Mouse (Mus musculus): ENCODE measurements around the gene Nek10.
A peak's percentile ranks its signal among the peaks of the same experiment; 100 is the strongest.
"Not testable (repeated sequence)": the region's sequence is repeated elsewhere in the genome, so short reads cannot be mapped to it uniquely, and the experiment has no call there.

Nek10 gene

DNA sequence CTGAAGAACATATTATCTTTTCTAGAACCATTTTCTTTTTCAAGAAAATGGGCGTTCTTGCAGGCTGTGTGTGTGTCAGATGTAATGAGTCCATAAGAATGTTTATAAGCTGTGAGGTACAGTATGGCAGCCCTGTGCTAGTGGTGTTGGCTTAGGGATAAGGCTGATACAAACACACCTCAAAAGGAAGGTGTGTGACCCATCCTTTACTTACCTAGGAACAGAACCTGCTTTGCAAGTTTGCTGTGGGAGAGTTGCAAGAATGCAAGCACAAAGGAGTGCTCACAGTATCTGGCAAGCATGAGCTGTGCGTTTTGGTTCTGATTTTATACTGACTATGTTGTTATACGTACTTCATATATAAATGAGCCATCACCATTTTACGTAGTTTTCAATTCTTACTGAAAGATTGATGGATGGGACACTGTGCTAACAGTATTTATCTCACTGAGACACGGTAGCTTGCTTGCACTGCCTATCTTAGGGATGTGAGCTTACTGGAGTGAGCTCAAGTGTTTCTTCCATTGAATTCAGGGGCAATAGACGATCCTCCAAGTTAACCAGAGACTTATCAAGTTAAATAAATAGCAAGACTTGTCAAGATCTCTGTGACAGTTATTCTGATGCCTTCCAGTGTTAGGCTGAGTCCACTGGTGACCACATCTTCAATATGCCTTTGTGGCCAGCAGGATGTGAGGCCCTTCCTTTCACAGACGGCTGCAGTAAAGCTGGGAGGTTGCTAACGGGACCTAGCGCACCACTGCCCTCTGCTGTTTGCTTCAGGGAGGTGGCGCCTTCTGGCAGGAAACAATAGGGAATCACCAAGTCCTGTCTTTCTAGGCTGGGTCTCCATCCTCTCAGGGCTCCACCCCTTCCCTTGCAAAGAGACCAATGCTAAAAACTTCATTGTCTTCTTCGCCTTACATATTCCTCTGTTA, 181.8 kb downstream of the Nek10 start:
- peak; percentile 32 to 54 for DNase-seq (ENCODE audit: low spot score in 2 of 2)

DNA sequence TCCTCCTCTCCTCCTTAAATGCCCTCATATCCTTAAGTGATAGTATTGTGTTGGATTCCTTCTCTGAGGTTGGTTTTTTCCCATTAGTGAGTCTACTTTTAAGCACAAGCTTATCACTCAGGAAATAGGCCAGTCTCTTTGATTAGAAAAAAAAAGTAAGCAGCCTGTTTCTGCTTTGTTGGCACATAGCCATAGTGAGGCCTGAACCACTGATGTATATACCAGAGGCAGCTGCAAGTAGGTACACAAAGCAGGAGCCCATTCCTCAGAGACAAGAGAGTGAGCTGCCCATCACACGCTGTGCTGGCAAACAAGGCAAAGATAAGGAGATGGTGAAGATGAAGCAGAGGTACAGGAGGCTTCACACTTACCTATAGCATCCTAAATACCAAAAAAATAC, 184.2 kb downstream of the Nek10 start:
- no peak for DNase-seq (ENCODE audit: low spot score in 2 of 2)

DNA sequence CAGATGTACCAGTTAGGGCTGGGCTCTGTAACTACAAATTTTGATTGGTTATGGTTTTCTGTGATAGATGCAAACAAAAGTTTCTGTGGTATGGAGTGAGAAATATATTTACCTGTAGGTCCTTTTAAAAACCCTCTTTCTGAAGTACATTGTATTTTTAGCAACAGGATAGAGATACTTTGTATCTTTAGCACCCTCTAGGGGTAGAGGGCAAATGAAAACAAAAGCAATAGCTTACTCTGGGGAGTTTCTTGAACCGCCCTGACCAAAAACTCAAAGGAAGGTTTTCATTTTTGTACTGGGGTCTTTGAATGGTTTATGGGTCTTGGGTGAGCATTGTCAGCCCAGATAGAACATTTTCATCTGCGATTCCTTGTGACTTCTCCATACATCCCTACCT, 188.4 kb downstream of the Nek10 start:
- no peak for DNase-seq (ENCODE audit: low spot score in 2 of 2)

DNA sequence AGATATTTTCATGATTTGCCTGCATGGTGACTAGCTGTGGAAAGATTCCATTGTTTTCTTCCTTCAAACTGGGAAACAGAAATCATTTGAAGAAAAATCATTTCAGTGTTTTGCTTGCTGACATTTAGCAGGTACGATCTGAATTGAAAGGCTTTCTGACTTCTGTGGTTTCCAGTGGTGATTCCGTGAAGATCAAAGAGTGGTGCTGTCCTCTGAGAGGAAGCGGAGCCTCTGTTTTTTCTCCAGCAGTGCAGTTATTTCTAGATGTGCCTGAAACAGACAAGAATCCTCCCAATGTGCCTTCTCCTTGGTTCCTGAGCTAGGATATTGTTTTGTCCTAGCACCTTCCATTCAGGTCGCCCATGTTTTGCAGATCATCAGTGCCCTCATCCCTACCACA, 208.2 kb downstream of the Nek10 start:
- no peak for DNase-seq (ENCODE audit: low spot score in 2 of 2)

DNA sequence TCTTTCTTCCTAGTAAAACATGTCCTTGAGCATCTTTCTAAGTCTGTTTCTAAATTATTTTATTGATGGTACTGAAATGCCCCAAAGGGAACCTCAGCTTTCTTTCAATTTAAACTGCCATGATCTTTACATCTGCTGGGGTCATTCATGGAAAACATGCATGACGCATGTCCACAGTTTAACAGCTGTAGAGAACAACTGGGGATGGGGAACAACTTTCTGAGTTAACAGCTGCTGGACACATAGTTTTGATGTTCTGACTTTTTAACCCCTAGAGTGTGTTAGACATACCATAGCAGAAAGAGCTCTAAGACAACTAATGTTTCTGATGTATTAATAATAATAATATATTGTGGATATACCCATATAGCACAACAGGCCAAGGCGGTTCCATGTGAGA, 211.6 kb downstream of the Nek10 start:
- no peak for DNase-seq (ENCODE audit: low spot score in 2 of 2)

DNA sequence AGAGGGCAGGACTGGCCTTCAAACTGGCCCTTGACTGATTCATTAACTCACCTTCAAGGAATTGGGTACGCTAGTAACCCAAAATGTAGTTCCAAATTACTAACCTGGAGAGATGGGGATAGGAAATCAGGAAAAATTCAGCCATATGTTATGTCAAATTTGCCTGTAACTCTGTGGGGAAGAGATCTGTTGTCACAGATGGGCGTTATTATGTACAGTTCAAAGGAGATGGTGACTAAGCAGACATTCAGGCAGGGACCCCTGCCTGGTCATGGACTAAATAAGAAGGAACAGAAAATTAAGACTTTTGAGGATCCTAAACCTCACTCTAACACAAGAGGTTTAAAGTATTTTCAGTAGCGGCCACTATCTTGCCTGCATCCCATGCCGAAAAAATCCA, 227.4 kb downstream of the Nek10 start:
- DNase-seq (ENCODE audit: low spot score in 2 of 2): not testable (repeated sequence)

DNA sequence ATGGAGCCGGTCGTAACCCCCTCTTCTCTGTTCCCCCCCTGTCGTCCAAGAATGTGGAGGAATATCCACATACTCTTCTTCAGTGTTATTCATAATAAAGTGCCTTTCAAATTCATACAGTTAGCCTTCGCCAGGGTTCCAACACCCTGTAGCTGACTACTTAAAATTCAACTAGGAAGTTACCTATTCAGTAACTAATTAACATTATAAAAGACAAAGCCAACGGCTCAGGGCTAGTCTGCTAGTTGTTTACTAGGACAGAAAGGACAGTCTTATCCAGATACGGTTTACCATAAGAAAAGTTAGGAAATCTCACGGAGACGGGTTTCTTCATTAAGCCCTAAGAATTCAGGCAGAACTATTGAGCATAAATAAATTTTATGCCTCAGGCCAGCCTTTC, 231.4 kb downstream of the Nek10 start:
- DNase-seq (ENCODE audit: low spot score in 2 of 2): not testable (repeated sequence)

DNA sequence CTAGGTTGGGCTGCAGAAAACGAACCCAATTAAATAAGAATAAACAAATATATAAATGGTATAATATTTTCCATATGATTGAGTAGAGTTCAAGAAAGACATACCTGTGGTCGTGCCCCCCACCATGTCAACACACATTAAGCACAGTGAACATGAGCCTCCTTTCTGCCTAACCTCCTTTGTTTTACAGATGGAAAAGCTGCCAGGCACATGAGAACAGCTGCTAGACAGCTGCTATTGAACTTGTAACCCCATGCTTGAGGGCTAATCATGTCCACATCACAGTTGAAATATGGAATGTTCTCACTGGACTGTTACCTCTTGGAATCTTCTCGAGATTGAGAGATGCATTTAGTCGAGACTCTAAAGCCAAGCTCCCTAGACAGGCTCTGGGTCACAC, 245.0 kb downstream of the Nek10 start:
- DNase-seq (ENCODE audit: low spot score in 2 of 2): no peak

DNA sequence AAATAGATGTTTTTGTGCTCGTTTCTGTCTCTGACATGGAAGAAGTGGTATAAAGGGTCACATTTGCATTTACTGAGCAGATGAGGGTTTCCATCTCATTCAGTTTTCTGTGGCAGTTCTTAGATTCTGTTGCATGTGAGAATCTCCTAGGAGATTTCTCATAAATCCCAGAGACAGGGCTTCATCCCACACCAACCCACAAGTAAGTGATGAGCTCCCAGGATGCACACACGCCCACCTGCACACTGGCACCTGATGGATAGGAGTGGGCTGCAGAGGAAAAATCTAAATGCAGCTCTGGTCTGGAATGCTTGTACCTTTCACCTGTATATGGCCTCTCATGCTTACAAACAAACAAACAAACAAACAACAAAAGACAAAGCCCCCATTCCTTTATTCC, 258.3 kb downstream of the Nek10 start:
- DNase-seq (ENCODE audit: low spot score in 2 of 2): no peak
